Mouse (Mus musculus): Measurements from ENCODE around the gene Ush1g. TPM values are rescaled to one million over a fixed set of nuclear protein-coding genes. Genes with fewer than 3 reads are reported as not detected.

Ush1g gene
- total and polyA plus RNA-seq, 3 experiments = not detected

DNA sequence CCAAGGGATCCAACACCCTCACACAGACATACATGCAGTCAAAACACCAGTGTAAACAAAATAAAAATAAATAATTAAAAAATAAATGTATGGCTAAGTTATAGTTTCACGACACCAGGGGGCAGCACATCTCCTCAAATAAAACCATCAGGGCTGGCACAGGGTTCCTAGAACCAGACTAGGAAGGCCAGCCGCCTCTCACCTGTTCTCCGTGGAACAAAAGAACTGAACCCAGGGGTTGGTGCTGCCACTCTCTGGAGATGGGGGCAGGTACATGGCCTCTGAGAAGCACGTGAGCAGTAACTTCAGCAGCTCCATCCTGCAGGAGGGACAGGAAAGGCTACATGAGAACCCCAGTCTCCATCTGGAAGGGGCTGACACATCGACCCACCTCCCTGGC is 36.6 kb upstream of the Ush1g start (continued):
- peak; percentile 36; the same call in 1 of the 2 replicates for TF ChIP-seq BHLHE40 (IDR thresholded peaks at IDR 0.05; ENCODE audit: borderline replicate concordance, low read depth, low read length)

DNA sequence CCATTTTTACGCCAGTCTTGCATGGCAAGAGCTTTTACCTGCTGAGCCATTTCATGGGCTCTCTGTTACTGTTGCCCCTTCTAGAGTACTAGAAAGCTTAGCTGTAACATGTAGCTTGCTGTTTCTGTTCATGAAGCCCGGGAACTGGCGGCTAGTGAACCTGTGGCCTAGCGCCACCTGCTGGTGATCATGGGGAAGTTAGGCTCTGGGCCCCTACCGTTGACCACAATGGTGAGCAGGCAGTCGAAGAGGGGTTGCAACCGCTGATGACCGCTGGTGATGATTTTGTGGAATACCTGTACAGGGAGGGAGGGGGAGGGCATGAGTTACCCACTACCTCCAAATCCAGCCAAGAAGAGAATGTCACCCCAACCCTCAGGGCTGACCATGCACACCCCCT is 32.3 kb upstream of the Ush1g start:
- H3K27me3 ChIP-seq (ENCODE audit: control insufficient read depth in 1 of 2, insufficient read depth in 2 of 2, low read length in 2 of 2) = no peaks in the 10 kb centered on the region

GRCm38 (mm10) chr11:115353375-115353774 is 31.5 kb upstream of the Ush1g start:
- Histone ChIP-seq H3K36me3 (ENCODE audit: control insufficient read depth in 1 of 2, insufficient read depth in 2 of 2, low read length in 2 of 2) (peaks cover 0 to under 1% of the 10 kb centered on the region in 2 experiments; a peak in 1 of 4 replicates), H3K27me3 (ENCODE audit: control insufficient read depth in 1 of 2, insufficient read depth in 2 of 2, low read length in 2 of 2) (no peaks in the 10 kb centered on the region), H3K4me3 (ENCODE audit: control insufficient read depth in 1 of 2, insufficient read depth in 1 of 2, low read depth in 2 of 2, low read length in 2 of 2) (no peak overlapping the region), H3K79me2 (ENCODE audit: control insufficient read depth, insufficient read depth, low read length, poor library complexity) (no peaks in the 10 kb centered on the region), H3K4me1 (ENCODE audit: control insufficient read depth in 1 of 2, insufficient read depth in 2 of 2, low read length in 2 of 2) (peaks cover 2 to 11% of the 10 kb centered on the region in 2 experiments; a peak in 2 of 4 replicates), H3K9me3 (replicated peaks; ENCODE audit: insufficient read depth, low read length) (no peaks in the 10 kb centered on the region), H3K27ac (ENCODE audit: control insufficient read depth, low read depth, low read length) (no peak overlapping the region), H3K9ac (ENCODE audit: control insufficient read depth, low read depth, low read length, poor library complexity, severe bottlenecking) (no peak overlapping the region)
- TF ChIP-seq ETS1 (IDR thresholded peaks at IDR 0.05; ENCODE audit: low read depth, low read length) (peak; percentile 53; the same call in 1 of the 2 replicates), BHLHE40 (IDR thresholded peaks at IDR 0.05; ENCODE audit: borderline replicate concordance, low read depth, low read length) (no peak), TAL1 (IDR thresholded peaks at IDR 0.05; ENCODE audit: low read length) (0 out of 2 replicates have a peak, but pooled peaks have one; percentile 7), EP300 (IDR thresholded peaks at IDR 0.05; ENCODE audit: low read depth in 1 of 2, low read length in 2 of 2) (peak; percentile 23 to 44; a peak in 3 of 4 replicates), USF1 (IDR thresholded peaks at IDR 0.05; ENCODE audit: low read depth, low read length) (peak; percentile 81), ZNF384 (IDR thresholded peaks at IDR 0.05; ENCODE audit: low read depth, low read length) (no peak)
- peak; percentile 44 for DNase-seq (ENCODE audit: low read depth, low spot score)

More for the DNA sequence above, 32.3 kb upstream of the Ush1g start:
- DNase-seq (ENCODE audit: low read depth, low spot score) = peak; percentile 88
- H3K4me3 ChIP-seq (ENCODE audit: control insufficient read depth in 1 of 2, insufficient read depth in 1 of 2, low read depth in 2 of 2, low read length in 2 of 2) = no peak overlapping the region
- H3K79me2 ChIP-seq (ENCODE audit: control insufficient read depth, insufficient read depth, low read length, poor library complexity) = no peaks in the 10 kb centered on the region
- no peak overlapping the region for H3K27ac ChIP-seq (ENCODE audit: control insufficient read depth, low read depth, low read length)
- no peak overlapping the region for H3K9ac ChIP-seq (ENCODE audit: control insufficient read depth, low read depth, low read length, poor library complexity, severe bottlenecking)
- peaks cover 2 to 9% of the 10 kb centered on the region in 2 experiments; a peak in 2 of 4 replicates for H3K4me1 ChIP-seq (ENCODE audit: control insufficient read depth in 1 of 2, insufficient read depth in 2 of 2, low read length in 2 of 2)
- no peak for TF ChIP-seq UBTF (IDR thresholded peaks at IDR 0.05; ENCODE audit: borderline replicate concordance, insufficient read depth, low read depth, low read length)
- no peak for TF ChIP-seq USF2 (IDR thresholded peaks at IDR 0.05; ENCODE audit: borderline replicate concordance in 1 of 2, insufficient read depth in 1 of 2, low read depth in 1 of 2, low read length in 2 of 2)
- 0 out of 2 replicates have a peak, but pooled peaks have one; percentile 57 for TF ChIP-seq MAZ (IDR thresholded peaks at IDR 0.05; ENCODE audit: low read depth, low read length)
- peak; percentile 99 for TF ChIP-seq SMC3 (IDR thresholded peaks at IDR 0.05; ENCODE audit: low read depth, low read length)
- no peak for TF ChIP-seq JUND (IDR thresholded peaks at IDR 0.05; ENCODE audit: low read depth, low read length)
- TF ChIP-seq MXI1 (IDR thresholded peaks at IDR 0.05; ENCODE audit: low read depth, low read length) = no peak
- no peak for TF ChIP-seq USF1 (IDR thresholded peaks at IDR 0.05; ENCODE audit: low read depth, low read length)
- no peak for TF ChIP-seq POLR2AphosphoS2 (IDR thresholded peaks at IDR 0.05; ENCODE audit: low read length)
- no peak for TF ChIP-seq POLR2AphosphoS5 (IDR thresholded peaks at IDR 0.05; ENCODE audit: borderline replicate concordance, low read depth, low read length)
- TF ChIP-seq SIN3A (IDR thresholded peaks at IDR 0.05; ENCODE audit: low read length) = 0 out of 2 replicates have a peak, but pooled peaks have one; percentile 48
- TF ChIP-seq EP300 (IDR thresholded peaks at IDR 0.05; ENCODE audit: low read depth in 1 of 2, low read length in 2 of 2) = no peak
- TF ChIP-seq HCFC1 (IDR thresholded peaks at IDR 0.05; ENCODE audit: low read depth, low read length) = no peak
- TF ChIP-seq CTCF (IDR thresholded peaks at IDR 0.05 in 2 of 3, conservative IDR thresholded peaks at IDR 0.05 in 1 of 3; ENCODE audit: control insufficient read depth in 1 of 3, insufficient read depth in 1 of 3, low read depth in 2 of 3, low read length in 3 of 3, poor library complexity in 1 of 3, severe bottlenecking in 1 of 3) = peak; percentile 93 to 99 (median 99)
- peak; percentile 91 for TF ChIP-seq RAD21 (IDR thresholded peaks at IDR 0.05; ENCODE audit: low read depth, low read length)
- TF ChIP-seq GABPA (IDR thresholded peaks at IDR 0.05; ENCODE audit: low read depth, low read length) = no peak
- TF ChIP-seq TBP (IDR thresholded peaks at IDR 0.05; ENCODE audit: low read depth, low read length) = no peak
- no peak for TF ChIP-seq TCF12 (IDR thresholded peaks at IDR 0.05; ENCODE audit: low read depth, low read length)
- no peak for TF ChIP-seq ELF1 (IDR thresholded peaks at IDR 0.05; ENCODE audit: low read depth, low read length)
- TF ChIP-seq MAX (IDR thresholded peaks at IDR 0.05; ENCODE audit: low read length) = no peak
- peak; percentile 90 for TF ChIP-seq ZC3H11A (IDR thresholded peaks at IDR 0.05; ENCODE audit: low read depth, low read length)
- H3K36me3 ChIP-seq (ENCODE audit: control insufficient read depth in 1 of 2, insufficient read depth in 2 of 2, low read length in 2 of 2) = no peaks in the 10 kb centered on the region
- H3K9me3 ChIP-seq (replicated peaks; ENCODE audit: insufficient read depth, low read length) = no peaks in the 10 kb centered on the region

All from MEL (cell line).